Mouse (Mus musculus) 416B (cell line): Measurements from ENCODE around the gene Clint1.
A peak's percentile ranks its signal among the peaks of the same experiment; 100 is the strongest.
"Not testable (repeated sequence)": the region's sequence is repeated elsewhere in the genome, so short reads cannot be mapped to it uniquely, and the experiment has no call there.

Experiments used
- DNase-seq: peaks from one replicate; pipeline ENCODE4 v3.0.0; 2011; ENCODE audit warnings: low read depth

Gene Clint1

GRCm38 (mm10) chr11:45848253-45848652 is 3.6 kb upstream of the Clint1 start:
- no peak for DNase-seq

GRCm38 (mm10) chr11:45849203-45849602 is 2.6 kb upstream of the Clint1 start:
- no peak for DNase-seq

GRCm38 (mm10) chr11:45849859-45850258 is 2.0 kb upstream of the Clint1 start:
- no peak for DNase-seq

GRCm38 (mm10) chr11:45850317-45850716 is 1.5 kb upstream of the Clint1 start:
- no peak for DNase-seq

GRCm38 (mm10) chr11:45852124-45852994 is 508 bp downstream of the Clint1 start:
- DNase-seq: peak; percentile 86

- DNase-seq: peak; percentile 88
Measured at GRCm38 (mm10) chr11:45852995-45853317, 1.1 kb downstream of the Clint1 start.

GRCm38 (mm10) chr11:45853916-45854315 is 2.1 kb downstream of the Clint1 start:
- DNase-seq: no peak

- DNase-seq: no peak
Measured at GRCm38 (mm10) chr11:45854381-45854780, 2.5 kb downstream of the Clint1 start.

- DNase-seq: peak; percentile 95
Measured at GRCm38 (mm10) chr11:45855407-45856148, 3.7 kb downstream of the Clint1 start.

GRCm38 (mm10) chr11:45856149-45856516 is 4.3 kb downstream of the Clint1 start:
- peak; percentile 81 for DNase-seq

GRCm38 (mm10) chr11:45861334-45861733 is 9.5 kb downstream of the Clint1 start:
- no peak for DNase-seq

GRCm38 (mm10) chr11:45864409-45864808 is 12.6 kb downstream of the Clint1 start:
- no peak for DNase-seq

GRCm38 (mm10) chr11:45865861-45866260 is 14.0 kb downstream of the Clint1 start:
- peak; percentile 33 for DNase-seq

- no peak for DNase-seq
Measured at GRCm38 (mm10) chr11:45866534-45866933, 14.7 kb downstream of the Clint1 start.

- DNase-seq: peak; percentile 43
Measured at GRCm38 (mm10) chr11:45873666-45874065, 21.8 kb downstream of the Clint1 start.

- DNase-seq: no peak
Measured at GRCm38 (mm10) chr11:45874251-45874650, 22.4 kb downstream of the Clint1 start.

- no peak for DNase-seq
Measured at GRCm38 (mm10) chr11:45875351-45875935, 23.6 kb downstream of the Clint1 start.

- peak; percentile 66 for DNase-seq
Measured at GRCm38 (mm10) chr11:45876036-45876435, 24.2 kb downstream of the Clint1 start.

- DNase-seq: not testable (repeated sequence)
Measured at GRCm38 (mm10) chr11:45879366-45879765, 27.5 kb downstream of the Clint1 start.

GRCm38 (mm10) chr11:45881026-45881682 is 29.3 kb downstream of the Clint1 start:
- DNase-seq: peak; percentile 77

GRCm38 (mm10) chr11:45881683-45882068 is 29.8 kb downstream of the Clint1 start:
- DNase-seq: peak; percentile 39

GRCm38 (mm10) chr11:45883270-45883931 is 31.6 kb downstream of the Clint1 start:
- peak; percentile 28 for DNase-seq
